Mouse (Mus musculus) liver, embryonic 15.5 days (tissue): ENCODE measurements around the gene Nek11. TPM values are rescaled to one million over a fixed set of nuclear protein-coding genes. Genes with fewer than 3 reads are reported as not detected.

Source experiments
- ATAC-seq: fragments of 200-750 bp; cut with Nextera tagmentation; 2 replicates; pipeline ENCODE4 v1.8.0; 2017; ENCODE audit warnings: moderate number of reproducible peaks, mild to moderate bottlenecking, moderate library complexity; ENCODE audit not compliant: insufficient read depth
- H3K27ac ChIP-seq: fragments of 300-500 bp; sonication (generic); replicated peaks from 2 replicates; pipeline ENCODE4 v1.5.1; 2015; ENCODE audit warnings: mild to moderate bottlenecking, inconsistent platforms
- H3K27me3 ChIP-seq: fragments of 300-500 bp; sonication (generic); 2 replicates; pipeline ENCODE4 v1.6.1; 2015; ENCODE audit warnings: mild to moderate bottlenecking, inconsistent platforms
- H3K36me3 ChIP-seq: fragments of 300-500 bp; sonication (generic); replicated peaks from 2 replicates; pipeline ENCODE4 v1.6.1; 2015; ENCODE audit warnings: moderate library complexity, mild to moderate bottlenecking, inconsistent platforms
- H3K4me1 ChIP-seq: fragments of 300-500 bp; sonication (generic); replicated peaks from 2 replicates; pipeline ENCODE4 v1.6.1; 2015; ENCODE audit warnings: inconsistent platforms
- H3K4me2 ChIP-seq: fragments of 300-500 bp; sonication (generic); 2 replicates; pipeline ENCODE4 v1.6.1; 2015; ENCODE audit warnings: moderate library complexity, mild to moderate bottlenecking, inconsistent platforms
- H3K4me3 ChIP-seq: fragments of 300-500 bp; sonication (generic); replicated peaks from 2 replicates; pipeline ENCODE4 v1.5.1; 2015; ENCODE audit warnings: mild to moderate bottlenecking, inconsistent platforms
- H3K9ac ChIP-seq: fragments of 300-500 bp; sonication (generic); 2 replicates; pipeline ENCODE4 v1.6.1; 2015; ENCODE audit warnings: moderate library complexity, mild to moderate bottlenecking, inconsistent platforms
- H3K9me3 ChIP-seq: fragments of 300-500 bp; sonication (generic); replicated peaks from 2 replicates; pipeline ENCODE4 v1.6.1; 2016; ENCODE audit warnings: inconsistent platforms
- WGBS: fragments of 180-500 bp; shearing (Covaris S2); methylation state at CpG from one replicate; pipeline ENCODE4 v1.1.7; 2015; ENCODE audit warnings: mixed read lengths; ENCODE audit not compliant: insufficient replicate concordance; 5-methylcytosine and 5-hydroxymethylcytosine counted together
- polyA plus RNA-seq: library from polyadenylated mRNA; unstranded; fragments of >200 nt; fragmentation: Nextera tagmentation; extraction: Ambion mirVana; gene quantifications from 2 replicates; pipeline ENCODE4 v1.2.1, GENCODE M21; 2015

Nek11 gene
- polyA plus RNA-seq, 1 experiment from 2014 or later: 0.05 TPM

GRCm38 (mm10) chr9:105257668-105258067, 137.7 kb downstream of the Nek11 start:
- Histone ChIP-seq H3K27ac (no peak overlapping the region), H3K9me3 (no peaks in the 10 kb centered on the region), H3K4me1 (no peaks in the 10 kb centered on the region), H3K36me3 (no peaks in the 10 kb centered on the region), H3K4me3 (no peak overlapping the region), H3K4me2 (no peak overlapping the region), H3K27me3 (no peaks in the 10 kb centered on the region), H3K9ac (no peak overlapping the region)
- no peak for ATAC-seq
- 59% methylated on average over 10 of the region's 10 CpGs for WGBS

DNA sequence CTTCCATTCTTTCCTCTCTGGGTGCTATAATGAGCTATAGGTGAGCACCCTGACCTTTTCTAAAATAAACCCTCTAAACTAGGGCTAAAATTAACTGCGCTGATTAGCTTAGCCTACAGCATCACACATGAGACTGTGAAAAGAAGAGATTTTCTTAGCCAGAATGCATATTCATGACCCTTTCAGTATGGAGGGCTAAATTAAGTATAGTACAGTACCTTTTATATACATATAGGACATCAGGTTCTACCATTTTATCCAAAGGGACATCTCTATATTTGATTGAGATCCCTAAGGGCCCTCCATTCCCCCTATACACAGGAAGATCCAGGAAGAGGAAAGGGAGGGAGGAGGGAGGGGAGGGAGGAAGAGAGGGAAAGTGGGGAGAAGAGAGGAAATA, 141.2 kb downstream of the Nek11 start:
- Histone ChIP-seq H3K36me3 (no peaks in the 10 kb centered on the region), H3K4me1 (no peaks in the 10 kb centered on the region), H3K27me3 (no peaks in the 10 kb centered on the region), H3K27ac (no peak overlapping the region), H3K9me3 (no peaks in the 10 kb centered on the region), H3K4me3 (no peak overlapping the region), H3K9ac (no peak overlapping the region), H3K4me2 (no peak overlapping the region)
- ATAC-seq: no peak
- 63% methylated on average over 1 of the region's 1 CpGs for WGBS

DNA sequence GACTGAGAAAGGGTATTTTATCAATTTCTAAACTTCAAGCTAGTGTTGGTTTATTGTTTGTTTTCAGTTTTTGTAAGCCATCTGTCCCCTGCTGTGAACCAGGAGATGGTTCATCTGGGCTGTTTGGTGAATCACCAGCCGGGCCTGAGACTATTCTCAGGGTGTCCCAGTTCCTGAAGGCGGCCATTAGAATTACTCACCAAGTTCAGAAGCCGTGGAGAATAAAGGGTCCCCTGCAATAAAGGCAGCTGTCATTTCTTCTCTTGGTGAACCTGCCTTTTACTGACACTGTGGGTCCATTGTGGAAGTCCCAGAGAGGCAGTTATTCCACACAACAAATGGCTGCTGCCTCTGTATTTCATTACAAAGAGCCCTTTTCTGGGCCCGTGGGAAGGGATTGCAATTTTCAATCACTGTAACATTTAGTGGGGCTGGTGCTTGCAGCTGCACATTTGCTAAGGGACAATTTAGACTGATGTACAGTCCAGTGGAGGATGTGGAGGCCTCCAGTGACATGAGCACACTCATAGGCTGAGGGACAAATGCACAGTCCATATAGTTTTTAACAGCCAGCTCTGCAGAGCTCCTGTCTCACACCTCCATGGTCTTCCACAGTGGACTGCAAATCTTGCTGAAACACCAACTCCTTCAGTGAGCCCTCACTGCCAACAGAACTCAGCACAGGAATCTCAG, 142.8 kb downstream of the Nek11 start:
- Histone ChIP-seq H3K36me3 (no peaks in the 10 kb centered on the region), H3K4me1 (no peaks in the 10 kb centered on the region), H3K27ac (no peak overlapping the region), H3K4me3 (no peak overlapping the region), H3K4me2 (no peak overlapping the region), H3K9me3 (no peaks in the 10 kb centered on the region), H3K9ac (no peak overlapping the region), H3K27me3 (no peaks in the 10 kb centered on the region)
- 55% methylated on average over 4 of the region's 4 CpGs for WGBS
- no peak for ATAC-seq

DNA sequence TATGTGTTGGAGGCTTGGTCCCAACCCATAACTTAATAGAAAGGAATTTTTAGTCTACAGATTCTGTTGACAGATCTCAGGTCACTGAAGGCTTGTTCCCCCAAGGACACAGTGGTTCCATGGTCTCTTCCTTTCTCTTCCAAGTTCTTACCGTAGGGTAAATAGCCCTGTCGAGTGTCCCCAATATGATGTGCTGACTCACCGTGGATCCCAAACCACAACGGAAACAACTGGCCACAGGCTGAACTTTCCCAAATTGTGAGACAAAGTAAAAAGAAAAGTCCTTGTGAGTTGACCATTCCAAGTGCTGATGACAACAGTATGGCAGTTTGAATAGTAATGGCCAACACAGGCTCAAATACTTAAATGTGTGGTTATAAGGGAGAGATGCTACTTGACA, 144.1 kb downstream of the Nek11 start:
- WGBS: 66% methylated on average over 4 of the region's 4 CpGs
- no peak overlapping the region for H3K9ac ChIP-seq
- no peaks in the 10 kb centered on the region for H3K36me3 ChIP-seq
- no peaks in the 10 kb centered on the region for H3K9me3 ChIP-seq
- ATAC-seq: no peak
- no peak overlapping the region for H3K4me3 ChIP-seq
- H3K4me1 ChIP-seq: no peaks in the 10 kb centered on the region
- no peaks in the 10 kb centered on the region for H3K27me3 ChIP-seq
- no peak overlapping the region for H3K27ac ChIP-seq
- no peak overlapping the region for H3K4me2 ChIP-seq

GRCm38 (mm10) chr9:105244024-105244423, 151.3 kb downstream of the Nek11 start:
- H3K4me1 ChIP-seq: no peaks in the 10 kb centered on the region
- H3K4me2 ChIP-seq: no peak overlapping the region
- 26% methylated on average over 5 of the region's 5 CpGs for WGBS
- no peaks in the 10 kb centered on the region for H3K9me3 ChIP-seq
- H3K27ac ChIP-seq: no peak overlapping the region
- no peak for ATAC-seq
- H3K9ac ChIP-seq: no peak overlapping the region
- H3K36me3 ChIP-seq: no peaks in the 10 kb centered on the region
- no peak overlapping the region for H3K4me3 ChIP-seq
- no peaks in the 10 kb centered on the region for H3K27me3 ChIP-seq

DNA sequence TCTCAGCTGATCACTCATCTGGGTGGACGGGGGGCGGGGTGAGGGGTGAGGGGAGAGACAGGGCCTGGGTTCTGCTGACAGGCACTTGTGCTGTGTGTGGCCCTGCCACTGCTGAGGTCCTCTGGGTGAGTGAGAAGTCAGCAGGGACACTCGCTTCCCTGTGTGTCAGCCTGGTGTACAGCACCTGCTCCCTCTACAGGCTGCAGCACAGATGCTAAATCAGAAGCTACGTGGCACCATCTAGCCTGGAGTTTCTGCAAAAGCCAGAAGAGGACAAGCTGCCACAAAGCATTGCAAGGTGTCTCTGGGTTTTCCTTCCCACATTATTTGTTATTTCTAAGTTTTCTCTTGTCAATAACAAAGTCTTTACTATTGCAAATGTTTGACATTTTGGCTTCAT, 180.9 kb downstream of the Nek11 start:
- Histone ChIP-seq H3K4me3 (no peak overlapping the region), H3K36me3 (no peaks in the 10 kb centered on the region), H3K4me1 (no peaks in the 10 kb centered on the region), H3K27me3 (no peaks in the 10 kb centered on the region), H3K27ac (no peak overlapping the region), H3K4me2 (no peak overlapping the region), H3K9ac (no peak overlapping the region), H3K9me3 (no peaks in the 10 kb centered on the region)
- WGBS: 47% methylated on average over 4 of the region's 4 CpGs
- no peak for ATAC-seq

GRCm38 (mm10) chr9:105200305-105200704, 195.0 kb downstream of the Nek11 start:
- H3K27me3 ChIP-seq: no peaks in the 10 kb centered on the region
- H3K36me3 ChIP-seq: no peaks in the 10 kb centered on the region
- H3K4me2 ChIP-seq: no peak overlapping the region
- H3K27ac ChIP-seq: no peak overlapping the region
- no peak overlapping the region for H3K4me3 ChIP-seq
- no peak overlapping the region for H3K9ac ChIP-seq
- H3K9me3 ChIP-seq: 0 out of 2 replicates have a peak, but pooled peaks cover 4% of the 10 kb centered on the region
- WGBS: 69% methylated on average over 1 of the region's 1 CpGs
- ATAC-seq: no peak
- no peaks in the 10 kb centered on the region for H3K4me1 ChIP-seq

DNA sequence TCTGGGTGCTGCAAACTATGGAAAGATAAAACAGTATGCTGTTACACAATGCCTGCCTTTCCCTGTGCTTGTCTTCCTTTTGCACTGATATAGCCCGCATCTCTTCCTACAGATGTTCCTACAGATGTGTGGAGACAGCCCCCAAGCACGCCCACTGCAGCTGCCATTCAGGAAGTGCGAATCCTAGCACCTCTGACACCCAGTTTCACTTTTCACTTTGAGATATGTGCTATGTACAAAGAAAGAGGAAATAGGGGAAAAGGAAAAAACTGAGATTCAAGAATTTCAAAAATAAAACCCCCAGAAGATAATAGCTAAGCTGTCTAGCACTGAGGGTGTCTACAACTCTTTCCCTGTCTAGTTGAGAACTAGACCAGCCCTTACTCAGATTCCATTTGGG, 208.6 kb downstream of the Nek11 start:
- 35% methylated on average over 3 of the region's 3 CpGs for WGBS
- H3K4me1 ChIP-seq: no peaks in the 10 kb centered on the region
- no peak overlapping the region for H3K9ac ChIP-seq
- no peak for ATAC-seq
- H3K4me2 ChIP-seq: no peak overlapping the region
- H3K27me3 ChIP-seq: no peaks in the 10 kb centered on the region
- H3K9me3 ChIP-seq: no peaks in the 10 kb centered on the region
- H3K4me3 ChIP-seq: no peak overlapping the region
- no peak overlapping the region for H3K27ac ChIP-seq
- no peaks in the 10 kb centered on the region for H3K36me3 ChIP-seq

DNA sequence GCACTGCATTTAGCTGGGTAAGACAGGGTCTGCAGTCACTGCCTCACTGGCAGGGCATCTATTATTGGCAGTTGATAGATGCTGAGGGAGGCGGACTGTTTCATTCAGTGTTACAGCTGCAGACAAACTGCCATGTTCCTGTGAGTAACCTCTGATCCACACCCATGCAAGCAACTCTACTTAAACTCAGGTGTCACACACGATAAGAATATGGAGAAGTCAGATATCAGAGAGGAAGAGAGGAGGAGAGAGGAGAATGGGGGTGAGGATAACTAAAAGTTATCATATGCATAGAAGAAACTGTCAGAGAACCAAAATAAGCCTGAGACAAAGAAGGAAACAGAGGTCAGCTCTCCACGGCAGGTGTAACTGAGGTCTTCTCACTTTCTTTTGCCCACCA, 212.9 kb downstream of the Nek11 start:
- no peak for ATAC-seq
- H3K27me3 ChIP-seq: no peaks in the 10 kb centered on the region
- no peaks in the 10 kb centered on the region for H3K9me3 ChIP-seq
- no peak overlapping the region for H3K9ac ChIP-seq
- 61% methylated on average over 3 of the region's 3 CpGs for WGBS
- no peak overlapping the region for H3K27ac ChIP-seq
- no peaks in the 10 kb centered on the region for H3K4me1 ChIP-seq
- no peak overlapping the region for H3K4me3 ChIP-seq
- no peak overlapping the region for H3K4me2 ChIP-seq
- no peaks in the 10 kb centered on the region for H3K36me3 ChIP-seq

DNA sequence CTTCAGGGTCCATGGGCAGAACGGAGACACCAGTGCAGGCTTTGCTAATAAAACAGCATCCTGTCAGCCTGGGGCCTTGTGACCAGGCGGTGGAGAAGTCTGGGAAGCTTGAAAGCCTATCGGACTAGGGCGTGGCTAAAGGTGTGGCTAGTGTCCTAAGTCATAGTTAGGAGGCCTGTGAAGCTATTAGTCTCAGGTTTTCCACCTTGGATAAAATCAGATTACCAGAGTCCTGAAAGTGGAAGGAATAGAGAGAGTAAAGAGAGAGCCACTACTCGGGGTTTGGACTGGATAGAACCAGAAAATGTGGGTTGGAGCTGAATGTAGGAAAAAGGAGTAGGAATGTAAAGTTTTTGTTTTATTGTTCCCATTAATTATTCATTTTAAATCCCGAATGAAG, 250.3 kb downstream of the Nek11 start, which contains the start of gene 1700080E11Rik:
1700080E11Rik (minus strand) TSS at position 101 of the 400 bp plus-strand sequence.
- Histone ChIP-seq H3K27me3 (no peaks in the 10 kb centered on the region), H3K9ac (no peak within 1 kb of the TSS), H3K4me2 (no peak within 1 kb of the TSS), H3K36me3 (no peaks in the 10 kb centered on the region), H3K27ac (no peak within 1 kb of the TSS), H3K4me1 (no peaks in the 10 kb centered on the region), H3K9me3 (no peaks in the 10 kb centered on the region), H3K4me3 (no peak within 1 kb of the TSS)
- WGBS: 57% methylated on average over 6 of the region's 6 CpGs
- no peak for ATAC-seq

GRCm38 (mm10) chr9:105139204-105139603, 256.1 kb downstream of the Nek11 start:
- no peaks in the 10 kb centered on the region for H3K36me3 ChIP-seq
- no peaks in the 10 kb centered on the region for H3K9me3 ChIP-seq
- no peak overlapping the region for H3K4me2 ChIP-seq
- no peak overlapping the region for H3K9ac ChIP-seq
- 21% methylated on average over 6 of the region's 6 CpGs for WGBS
- H3K27ac ChIP-seq: no peak overlapping the region
- H3K4me1 ChIP-seq: no peaks in the 10 kb centered on the region
- H3K4me3 ChIP-seq: no peak overlapping the region
- no peaks in the 10 kb centered on the region for H3K27me3 ChIP-seq
- no peak for ATAC-seq

- Histone ChIP-seq H3K4me2 (no peak overlapping the region), H3K9me3 (no peaks in the 10 kb centered on the region), H3K9ac (no peak overlapping the region), H3K4me1 (peaks cover 11% of the 10 kb centered on the region), H3K27ac (no peak overlapping the region), H3K36me3 (no peaks in the 10 kb centered on the region), H3K27me3 (no peaks in the 10 kb centered on the region), H3K4me3 (no peak overlapping the region)
- 13% methylated on average over 1 of the region's 1 CpGs for WGBS
- no peak for ATAC-seq
Measured at GRCm38 (mm10) chr9:105136404-105136803, 258.9 kb downstream of the Nek11 start.
